Mouse (Mus musculus) hindbrain, embryonic 12.5 days (tissue): Measurements from ENCODE around the gene Fcgrt. TPM values are rescaled to one million over a fixed set of nuclear protein-coding genes. Genes with fewer than 3 reads are reported as not detected.

Experiments used
- ATAC-seq: fragments of 200-750 bp; cut with Nextera tagmentation; 2 replicates; pipeline ENCODE4 v1.8.0; 2017; ENCODE audit warnings: moderate TSS enrichment; ENCODE audit not compliant: low FRiP score
- H3K27ac ChIP-seq: fragments of 300-500 bp; sonication (generic); 2 replicates; pipeline ENCODE4 v1.5.1; 2016; ENCODE audit warnings: mild to moderate bottlenecking
- H3K27me3 ChIP-seq: fragments of 300-500 bp; sonication (generic); 2 replicates; pipeline ENCODE4 v1.6.1; 2016; ENCODE audit warnings: mild to moderate bottlenecking
- H3K36me3 ChIP-seq: fragments of 300-500 bp; sonication (generic); 2 replicates; pipeline ENCODE4 v1.6.1; 2016; ENCODE audit warnings: mild to moderate bottlenecking
- H3K4me1 ChIP-seq: fragments of 300-500 bp; sonication (generic); 2 replicates; pipeline ENCODE4 v1.6.1; 2016
- H3K4me2 ChIP-seq: fragments of 300-500 bp; sonication (generic); replicated peaks from 2 replicates; pipeline ENCODE4 v1.6.1; 2016; ENCODE audit warnings: mild to moderate bottlenecking
- H3K4me3 ChIP-seq: fragments of 300-500 bp; sonication (generic); 2 replicates; pipeline ENCODE4 v1.5.1; 2016; ENCODE audit warnings: mild to moderate bottlenecking
- H3K9ac ChIP-seq: fragments of 300-500 bp; sonication (generic); 2 replicates; pipeline ENCODE4 v1.6.1; 2016; ENCODE audit warnings: mild to moderate bottlenecking, moderate library complexity
- H3K9me3 ChIP-seq: fragments of 300-500 bp; sonication (generic); replicated peaks from 2 replicates; pipeline ENCODE4 v1.6.1; 2016; ENCODE audit warnings: mild to moderate bottlenecking
- WGBS: fragments of 180-500 bp; shearing (Covaris S2); methylation state at CpG from one replicate; pipeline ENCODE4 v1.1.7; 2016; 5-methylcytosine and 5-hydroxymethylcytosine counted together
- polyA plus RNA-seq: library from polyadenylated mRNA; unstranded; fragments of >200 nt; fragmentation: Nextera tagmentation; extraction: Ambion mirVana; gene quantifications from 2 replicates; pipeline ENCODE4 v1.2.1, GENCODE M21; 2016

Gene Fcgrt
- polyA plus RNA-seq, 1 experiment from 2014 or later: 20.2 TPM

GRCm38 (mm10) chr7:45091001-45091990, 12.4 kb downstream of the Fcgrt start:
- H3K9ac ChIP-seq: peak overlapping the region; percentile 60
- H3K27ac ChIP-seq: peak overlapping the region; percentile 60; the same call in 1 of the 2 replicates
- peak; percentile 59 for ATAC-seq
- no peaks in the 10 kb centered on the region for H3K9me3 ChIP-seq
- peaks cover 22% of the 10 kb centered on the region for H3K36me3 ChIP-seq
- peak overlapping the region; percentile 63 for H3K4me2 ChIP-seq
- peak overlapping the region; percentile 48 for H3K4me3 ChIP-seq
- H3K27me3 ChIP-seq: peaks cover 3% of the 10 kb centered on the region; the same call in 1 of the 2 replicates
- H3K4me1 ChIP-seq: peaks cover 19% of the 10 kb centered on the region
- WGBS: 11% methylated on average over 35 of the region's 35 CpGs

GRCm38 (mm10) chr7:45090251-45090977, 13.2 kb downstream of the Fcgrt start:
- 80% methylated on average over 13 of the region's 13 CpGs for WGBS
- no peak for ATAC-seq

GRCm38 (mm10) chr7:45088597-45088996, 15.1 kb downstream of the Fcgrt start:
- no peak overlapping the region for H3K4me2 ChIP-seq
- no peak for ATAC-seq
- H3K4me3 ChIP-seq: no peak overlapping the region
- peaks cover 3% of the 10 kb centered on the region; the same call in 1 of the 2 replicates for H3K27me3 ChIP-seq
- H3K27ac ChIP-seq: no peak overlapping the region
- H3K9me3 ChIP-seq: no peaks in the 10 kb centered on the region
- 97% methylated on average over 17 of the region's 17 CpGs for WGBS
- H3K36me3 ChIP-seq: peaks cover 35% of the 10 kb centered on the region
- H3K9ac ChIP-seq: no peak overlapping the region
- peaks cover 19% of the 10 kb centered on the region for H3K4me1 ChIP-seq

More at GRCm38 (mm10) chr7:45090251-45090977, 13.2 kb downstream of the Fcgrt start:
- Histone ChIP-seq H3K27ac (no peak overlapping the region), H3K4me2 (peak overlapping the region; percentile 63), H3K4me1 (peaks cover 19% of the 10 kb centered on the region), H3K27me3 (peaks cover 3% of the 10 kb centered on the region; the same call in 1 of the 2 replicates), H3K9me3 (no peaks in the 10 kb centered on the region), H3K9ac (no peak overlapping the region), H3K4me3 (no peak overlapping the region), H3K36me3 (peaks cover 28% of the 10 kb centered on the region)

- Histone ChIP-seq H3K4me2 (no peak overlapping the region), H3K9me3 (no peaks in the 10 kb centered on the region), H3K36me3 (peaks cover 46% of the 10 kb centered on the region), H3K4me1 (peaks cover 7% of the 10 kb centered on the region), H3K27ac (no peak overlapping the region), H3K9ac (no peak overlapping the region), H3K27me3 (peaks cover under 1% of the 10 kb centered on the region; the same call in 1 of the 2 replicates), H3K4me3 (no peak overlapping the region)
- ATAC-seq: no peak
- 77% methylated on average over 4 of the region's 4 CpGs for WGBS
Measured at GRCm38 (mm10) chr7:45086084-45086483, 17.6 kb downstream of the Fcgrt start.

GRCm38 (mm10) chr7:45083300-45083890, 20.3 kb downstream of the Fcgrt start:
- H3K4me3 ChIP-seq: no peak overlapping the region
- H3K9me3 ChIP-seq: no peaks in the 10 kb centered on the region
- 0 out of 2 replicates have a peak overlapping the region, but pooled peaks have one; percentile 14 for H3K9ac ChIP-seq
- peaks cover 44% of the 10 kb centered on the region for H3K36me3 ChIP-seq
- WGBS: 86% methylated on average over 22 of the region's 22 CpGs
- no peak for ATAC-seq
- no peaks in the 10 kb centered on the region for H3K27me3 ChIP-seq
- no peak overlapping the region for H3K27ac ChIP-seq
- no peak overlapping the region for H3K4me2 ChIP-seq
- peaks cover 3% of the 10 kb centered on the region; the same call in 1 of the 2 replicates for H3K4me1 ChIP-seq

- H3K4me2 ChIP-seq: no peak overlapping the region
- H3K27me3 ChIP-seq: no peaks in the 10 kb centered on the region
- H3K36me3 ChIP-seq: peaks cover 39% of the 10 kb centered on the region
- peaks cover 3% of the 10 kb centered on the region; the same call in 1 of the 2 replicates for H3K4me1 ChIP-seq
- peak overlapping the region; percentile 52 for H3K27ac ChIP-seq
- H3K4me3 ChIP-seq: no peak overlapping the region
- ATAC-seq: no peak
- WGBS: 68% methylated on average over 25 of the region's 25 CpGs
- no peak overlapping the region for H3K9ac ChIP-seq
- H3K9me3 ChIP-seq: no peaks in the 10 kb centered on the region
Measured at GRCm38 (mm10) chr7:45082401-45083299, 21.0 kb downstream of the Fcgrt start.

- H3K9ac ChIP-seq: no peak overlapping the region
- no peak overlapping the region for H3K4me2 ChIP-seq
- H3K9me3 ChIP-seq: no peaks in the 10 kb centered on the region
- H3K27ac ChIP-seq: no peak overlapping the region
- H3K27me3 ChIP-seq: no peaks in the 10 kb centered on the region
- peaks cover 38% of the 10 kb centered on the region for H3K36me3 ChIP-seq
- ATAC-seq: no peak
- H3K4me1 ChIP-seq: peaks cover 3% of the 10 kb centered on the region; the same call in 1 of the 2 replicates
- WGBS: 49% methylated on average over 5 of the region's 5 CpGs
- H3K4me3 ChIP-seq: no peak overlapping the region
Measured at GRCm38 (mm10) chr7:45081016-45081415, 22.6 kb downstream of the Fcgrt start.

GRCm38 (mm10) chr7:45079856-45080255, 23.8 kb downstream of the Fcgrt start:
- Histone ChIP-seq H3K9ac (no peak overlapping the region), H3K27ac (no peak overlapping the region), H3K4me3 (no peak overlapping the region), H3K4me2 (no peak overlapping the region), H3K36me3 (peaks cover 41% of the 10 kb centered on the region), H3K9me3 (no peaks in the 10 kb centered on the region), H3K27me3 (no peaks in the 10 kb centered on the region), H3K4me1 (peaks cover 3% of the 10 kb centered on the region; the same call in 1 of the 2 replicates)
- 1% methylated on average over 10 of the region's 10 CpGs for WGBS
- peak; percentile 60 for ATAC-seq

- no peak overlapping the region for H3K4me2 ChIP-seq
- no peaks in the 10 kb centered on the region for H3K9me3 ChIP-seq
- no peak overlapping the region for H3K27ac ChIP-seq
- ATAC-seq: no peak
- peaks cover 3% of the 10 kb centered on the region; the same call in 1 of the 2 replicates for H3K4me1 ChIP-seq
- 42% methylated on average over 9 of the region's 9 CpGs for WGBS
- no peak overlapping the region for H3K4me3 ChIP-seq
- H3K27me3 ChIP-seq: no peaks in the 10 kb centered on the region
- H3K9ac ChIP-seq: no peak overlapping the region
- H3K36me3 ChIP-seq: peaks cover 38% of the 10 kb centered on the region
Measured at GRCm38 (mm10) chr7:45078513-45078912, 25.1 kb downstream of the Fcgrt start.

- Histone ChIP-seq H3K27me3 (no peaks in the 10 kb centered on the region), H3K4me1 (0 out of 2 replicates have a peak, but pooled peaks cover 2% of the 10 kb centered on the region), H3K4me2 (no peak overlapping the region), H3K36me3 (peaks cover 31% of the 10 kb centered on the region), H3K27ac (no peak overlapping the region), H3K9me3 (no peaks in the 10 kb centered on the region), H3K4me3 (no peak overlapping the region), H3K9ac (no peak overlapping the region)
- 96% methylated on average over 2 of the region's 2 CpGs for WGBS
- no peak for ATAC-seq
Measured at GRCm38 (mm10) chr7:45077829-45078228, 25.8 kb downstream of the Fcgrt start.

- Histone ChIP-seq H3K4me2 (no peak overlapping the region), H3K9ac (no peak overlapping the region), H3K27me3 (no peaks in the 10 kb centered on the region), H3K4me1 (no peaks in the 10 kb centered on the region), H3K4me3 (no peak overlapping the region), H3K9me3 (no peaks in the 10 kb centered on the region), H3K36me3 (peaks cover 28% of the 10 kb centered on the region), H3K27ac (no peak overlapping the region)
- WGBS: 90% methylated on average over 14 of the region's 14 CpGs
- no peak for ATAC-seq
Measured at GRCm38 (mm10) chr7:45077322-45077721, 26.3 kb downstream of the Fcgrt start.
